Mouse (Mus musculus) embryonic fibroblast, embryonic 13.5 days (primary cell): ENCODE results near the gene Mrpl42.

Experiments
- CTCF ChIP-seq: IDR thresholded peaks from 2 replicates; pipeline ENCODE4 v1.5.1; 2011; ENCODE audit warnings: mild to moderate bottlenecking, control low read depth, low read length, moderate library complexity, borderline replicate concordance; ENCODE audit not compliant: insufficient read depth
- POLR2A ChIP-seq: IDR thresholded peaks from 2 replicates; pipeline ENCODE4 v1.6.1; 2011; ENCODE audit warnings: low read depth, mild to moderate bottlenecking, control low read depth, low read length, moderate library complexity

DNA sequence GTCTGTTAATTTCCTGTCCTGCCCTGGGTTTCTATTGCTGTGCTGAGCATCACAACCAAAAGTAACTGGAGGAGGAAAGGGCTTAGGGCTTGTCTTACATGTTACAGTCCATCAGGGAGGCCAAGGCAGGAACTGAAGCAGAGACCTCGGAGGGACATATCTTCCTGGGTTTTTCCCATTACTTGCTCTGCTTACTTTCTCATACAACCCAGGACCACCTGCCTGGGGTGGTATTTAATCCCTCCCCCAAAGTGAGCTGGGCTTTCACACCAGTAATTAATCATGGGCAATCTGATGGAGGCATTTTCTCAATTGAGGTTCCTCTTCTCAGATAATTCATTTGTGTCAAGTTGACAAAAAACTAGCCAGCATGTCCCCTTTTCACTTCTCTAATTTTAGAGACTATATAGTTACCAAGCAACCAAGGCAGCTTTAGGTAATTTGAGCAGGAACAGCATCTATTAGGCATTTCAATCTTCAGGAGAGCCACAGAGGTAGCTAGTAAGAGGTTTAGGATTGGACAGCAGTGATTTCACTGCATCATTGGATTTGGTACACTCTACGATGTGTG, 28.9 kb upstream of the Mrpl42 start:
- TF ChIP-seq CTCF: no peak
- TF ChIP-seq POLR2A: no peak
